Mouse (Mus musculus): ENCODE measurements around the gene Lrrc56.

Gene Lrrc56

GRCm38 (mm10) chr7:141192776-141193347, 1.1 kb upstream of the Lrrc56 start:
- no peak for DNase-seq

DNA sequence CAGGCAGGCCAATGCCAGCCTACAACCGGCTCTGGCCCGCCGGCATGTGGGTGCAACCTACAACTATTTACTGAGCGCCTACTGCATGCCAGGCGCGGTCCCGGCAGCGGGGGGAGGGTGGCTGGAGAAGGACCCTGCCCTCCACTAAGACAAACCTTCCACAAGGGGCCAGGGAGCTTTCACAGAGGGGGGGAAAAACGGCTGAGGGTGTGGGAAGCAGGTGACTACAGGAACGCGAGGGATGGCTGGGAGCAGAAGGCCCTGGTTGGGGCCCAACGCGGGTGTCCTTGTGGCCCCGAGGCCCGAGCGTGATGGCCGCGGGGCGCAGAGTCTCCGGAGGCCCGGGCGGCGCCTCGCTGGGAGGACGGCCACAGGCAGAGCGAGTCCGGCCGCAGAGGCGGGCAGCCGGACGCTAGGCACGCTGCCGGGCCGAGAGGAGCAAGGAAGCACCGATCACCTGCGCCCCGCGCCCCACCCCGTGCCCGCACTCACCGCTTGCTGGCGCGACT, 555 bp upstream of the Lrrc56 start:
- peak; percentile 71 for DNase-seq

DNA sequence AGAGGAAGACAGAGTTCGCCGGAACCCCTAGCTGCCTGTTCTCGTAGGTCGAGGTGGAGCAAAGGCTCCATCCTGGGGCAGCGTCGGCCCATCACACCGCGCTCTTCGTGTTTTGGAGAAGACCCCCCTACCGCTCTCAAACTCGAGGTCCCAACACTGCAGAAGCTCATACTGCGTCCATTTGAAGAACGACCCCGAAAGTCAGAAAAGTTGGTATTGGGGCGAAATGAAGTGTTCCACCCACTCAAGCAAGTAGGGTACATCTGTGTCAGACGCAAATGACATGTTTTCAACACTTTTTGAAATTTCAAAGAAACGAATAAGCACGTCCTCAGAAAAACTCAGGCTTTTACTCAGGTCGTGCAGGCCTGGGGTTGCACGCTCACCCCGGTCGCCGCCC, 452 bp downstream of the Lrrc56 start:
- no peak for DNase-seq

DNA sequence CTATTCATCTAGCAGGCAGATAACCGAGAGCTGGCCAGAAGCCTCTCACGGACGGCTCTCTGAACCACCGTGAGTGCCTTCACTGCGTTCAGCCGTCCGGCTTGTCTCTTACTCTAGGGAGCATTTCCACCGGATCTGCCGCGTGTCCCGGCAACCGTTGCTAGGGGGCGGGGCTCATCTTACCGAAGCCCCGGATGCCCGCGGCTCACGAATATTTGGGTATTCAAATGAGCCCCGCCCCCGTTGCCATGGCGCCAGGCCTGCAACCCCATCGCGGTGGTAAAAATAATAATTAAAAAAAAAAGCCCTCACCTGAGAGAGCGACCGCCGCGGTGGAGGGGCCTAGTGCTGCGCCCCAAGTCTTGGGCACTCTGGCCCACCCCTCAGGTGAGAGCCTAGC, 873 bp downstream of the Lrrc56 start:
- DNase-seq, result peak; percentile 92

- DNase-seq, result no peak
These were observed 1.8 kb downstream of the Lrrc56 start for GRCm38 (mm10) chr7:141195754-141196153.

DNA sequence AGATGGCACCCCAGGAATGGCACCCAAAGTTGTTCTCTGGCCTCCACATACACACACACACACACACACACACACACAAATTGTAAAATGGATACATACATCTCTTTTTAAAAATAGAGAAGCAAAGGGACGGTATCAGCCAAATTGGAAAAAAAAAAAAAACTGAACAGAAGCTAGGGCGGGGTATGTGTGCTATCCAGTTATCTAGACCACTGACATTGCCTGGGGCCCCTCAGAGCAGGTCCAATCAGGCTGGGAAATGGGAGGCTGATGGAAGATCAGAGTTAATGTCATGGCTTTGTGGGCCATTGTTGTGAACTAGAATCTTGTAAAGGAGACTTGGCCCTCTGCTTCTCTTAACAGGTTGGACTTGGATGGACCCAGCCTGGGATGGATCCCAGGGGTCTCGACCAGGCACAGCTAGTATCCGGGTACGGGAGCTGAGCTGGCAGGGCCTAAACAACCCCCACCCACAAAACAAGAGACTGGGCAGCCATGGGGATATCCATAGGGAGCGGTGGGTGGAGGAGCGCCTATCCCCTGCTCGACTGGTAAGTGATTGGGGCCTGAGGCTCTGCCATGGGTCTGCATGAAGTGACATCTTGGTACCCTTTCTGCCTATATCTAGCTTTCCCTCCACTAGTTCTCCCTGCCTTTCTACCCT, 2.8 kb downstream of the Lrrc56 start:
- DNase-seq, result no peak

DNA sequence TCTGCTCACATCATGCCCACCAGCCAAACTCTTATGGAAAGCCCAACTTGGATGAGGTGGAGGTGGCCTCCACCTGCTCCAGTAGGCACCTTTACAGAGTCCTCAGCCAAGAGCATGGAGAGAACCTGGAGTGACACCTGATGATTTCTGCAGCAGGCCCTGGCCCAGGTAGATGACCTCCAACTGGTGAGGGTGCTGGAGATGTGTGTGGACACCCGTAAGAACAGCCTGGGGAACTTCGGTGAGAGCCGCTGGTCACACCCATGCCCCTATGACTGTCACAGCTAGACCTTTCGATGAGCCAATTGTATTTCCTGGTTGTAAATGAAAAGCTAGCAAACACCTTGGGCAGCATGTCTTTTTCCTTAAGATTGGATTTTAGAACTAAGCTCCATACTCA, 4.2 kb downstream of the Lrrc56 start:
- no peak for DNase-seq

DNA sequence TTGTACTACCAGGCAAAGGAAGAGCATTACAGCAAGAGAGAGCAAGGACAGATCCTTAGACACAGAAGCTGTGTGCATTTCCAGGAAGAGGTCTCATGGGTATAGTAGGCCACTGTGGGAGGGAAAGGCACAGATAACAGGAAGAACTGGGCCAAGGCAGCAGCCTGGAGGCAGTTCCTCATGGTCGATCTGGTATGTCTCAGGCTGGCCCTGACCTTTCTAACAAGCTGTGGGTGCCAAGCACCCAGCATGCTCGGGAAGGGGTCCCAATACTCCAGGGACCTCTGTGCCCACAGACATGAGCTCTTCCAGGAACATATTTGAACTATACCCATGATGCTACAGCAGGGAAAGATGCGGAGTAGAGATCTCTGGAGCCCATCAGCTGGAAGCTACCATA, 10.6 kb downstream of the Lrrc56 start:
- no peak for DNase-seq

DNA sequence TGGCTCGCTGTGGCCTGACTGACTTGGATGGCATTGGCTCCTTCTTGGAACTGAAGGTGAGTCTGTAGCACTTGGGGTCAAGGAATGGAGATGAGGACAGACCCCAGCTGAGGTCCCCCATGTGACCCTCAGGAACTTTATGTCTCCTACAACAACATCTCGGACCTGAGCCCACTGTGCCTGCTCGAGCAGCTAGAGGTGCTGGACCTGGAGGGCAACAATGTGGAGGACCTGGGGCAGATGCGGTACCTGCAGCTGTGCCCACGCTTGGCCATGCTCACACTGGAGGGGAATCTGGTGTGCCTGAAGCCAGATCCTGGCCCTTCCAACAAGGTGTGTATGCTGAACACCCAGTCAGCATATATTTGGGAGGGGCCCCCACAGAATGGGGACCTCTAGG, 11.5 kb downstream of the Lrrc56 start:
- no peak for DNase-seq

- no peak for DNase-seq
These were observed 12.4 kb downstream of the Lrrc56 start for GRCm38 (mm10) chr7:141206182-141206937.

- DNase-seq, result no peak
These were observed 15.6 kb downstream of the Lrrc56 start for GRCm38 (mm10) chr7:141209526-141209925.

- DNase-seq, result no peak
These were observed 16.2 kb downstream of the Lrrc56 start for GRCm38 (mm10) chr7:141210137-141210536.

- DNase-seq, result no peak
These were observed 16.7 kb downstream of the Lrrc56 start for GRCm38 (mm10) chr7:141210606-141211131.

GRCm38 (mm10) chr7:141213133-141213532, 19.2 kb downstream of the Lrrc56 start:
- no peak for DNase-seq

GRCm38 (mm10) chr7:141213605-141214235, 19.8 kb downstream of the Lrrc56 start, which contains the start of gene Lmntd2:
TSS of gene Lmntd2 (minus strand) at chr7:141214080.
- DNase-seq, result no peak

GRCm38 (mm10) chr7:141214310-141214709, 20.4 kb downstream of the Lrrc56 start:
- DNase-seq, result no peak

- DNase-seq, result peak; percentile 98
These were observed 21.3 kb downstream of the Lrrc56 start, which contains the start of gene Rassf7 for GRCm38 (mm10) chr7:141215101-141215879. TSS of gene Rassf7 (plus strand) at chr7:141215860.

- peak; percentile 91 for DNase-seq
These were observed 22.1 kb downstream of the Lrrc56 start for GRCm38 (mm10) chr7:141215880-141216733.

DNA sequence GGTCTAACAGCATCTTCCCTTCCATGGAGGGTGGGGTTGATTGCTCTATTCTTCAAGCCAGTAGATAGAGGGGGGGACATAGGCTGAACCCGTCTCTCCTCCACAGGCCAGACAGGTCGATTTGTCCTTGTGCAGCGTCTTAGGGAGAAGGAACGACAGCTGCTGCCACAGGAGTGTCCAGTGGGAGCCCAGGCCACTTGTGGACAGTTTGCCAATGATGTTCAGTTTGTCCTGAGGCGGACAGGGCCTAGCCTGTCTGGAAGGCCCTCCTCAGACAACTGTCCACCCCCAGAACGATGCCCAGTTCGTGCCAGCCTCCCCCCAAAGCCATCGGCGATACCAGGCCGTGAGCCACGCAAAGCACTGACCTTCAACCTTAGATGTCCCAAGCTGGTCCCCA, 22.9 kb downstream of the Lrrc56 start:
- DNase-seq, result peak; percentile 9

DNA sequence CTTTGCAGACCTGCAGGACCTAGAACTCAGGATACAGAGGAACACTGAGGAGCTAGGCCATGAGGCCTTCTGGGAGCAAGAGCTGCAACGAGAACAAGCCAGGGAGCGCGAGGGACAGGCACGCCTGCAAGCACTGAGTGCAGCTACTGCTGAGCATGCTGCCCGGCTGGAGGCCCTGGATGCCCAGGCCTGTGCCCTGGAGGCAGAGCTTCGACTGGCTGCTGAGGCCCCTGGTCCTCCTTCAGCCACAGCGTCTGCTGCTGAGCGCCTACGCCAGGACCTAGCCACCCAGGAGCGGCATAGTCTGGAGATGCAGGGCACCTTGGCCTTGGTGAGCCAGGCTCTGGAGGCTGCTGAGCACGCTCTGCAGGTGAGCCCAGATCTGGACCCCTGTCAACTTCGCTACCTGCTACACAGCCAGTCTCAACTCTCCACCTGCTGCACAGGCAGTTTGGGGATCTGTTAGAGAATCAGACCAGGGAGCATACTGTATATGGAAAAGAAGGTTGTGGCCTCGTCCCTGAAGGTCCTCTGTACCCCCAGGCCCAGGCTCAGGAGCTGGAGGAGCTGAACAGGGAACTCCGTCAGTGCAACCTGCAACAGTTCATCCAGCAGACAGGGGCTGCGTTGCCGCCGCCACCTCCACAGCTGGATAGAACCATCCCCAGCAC, 23.5 kb downstream of the Lrrc56 start:
- peak; percentile 25 for DNase-seq

GRCm38 (mm10) chr7:141218141-141218540, 24.2 kb downstream of the Lrrc56 start:
- DNase-seq, result no peak
